Mouse (Mus musculus) CD4-positive, CD25-positive, alpha-beta regulatory T cell, adult 2 months (primary cell): ENCODE results near the gene Prkce.

Experiments used
- DNase-seq: peaks from one replicate; pipeline ENCODE4 v3.0.0-alpha.2; 2012; ENCODE audit warnings: low read depth, low spot score

Prkce gene

DNA sequence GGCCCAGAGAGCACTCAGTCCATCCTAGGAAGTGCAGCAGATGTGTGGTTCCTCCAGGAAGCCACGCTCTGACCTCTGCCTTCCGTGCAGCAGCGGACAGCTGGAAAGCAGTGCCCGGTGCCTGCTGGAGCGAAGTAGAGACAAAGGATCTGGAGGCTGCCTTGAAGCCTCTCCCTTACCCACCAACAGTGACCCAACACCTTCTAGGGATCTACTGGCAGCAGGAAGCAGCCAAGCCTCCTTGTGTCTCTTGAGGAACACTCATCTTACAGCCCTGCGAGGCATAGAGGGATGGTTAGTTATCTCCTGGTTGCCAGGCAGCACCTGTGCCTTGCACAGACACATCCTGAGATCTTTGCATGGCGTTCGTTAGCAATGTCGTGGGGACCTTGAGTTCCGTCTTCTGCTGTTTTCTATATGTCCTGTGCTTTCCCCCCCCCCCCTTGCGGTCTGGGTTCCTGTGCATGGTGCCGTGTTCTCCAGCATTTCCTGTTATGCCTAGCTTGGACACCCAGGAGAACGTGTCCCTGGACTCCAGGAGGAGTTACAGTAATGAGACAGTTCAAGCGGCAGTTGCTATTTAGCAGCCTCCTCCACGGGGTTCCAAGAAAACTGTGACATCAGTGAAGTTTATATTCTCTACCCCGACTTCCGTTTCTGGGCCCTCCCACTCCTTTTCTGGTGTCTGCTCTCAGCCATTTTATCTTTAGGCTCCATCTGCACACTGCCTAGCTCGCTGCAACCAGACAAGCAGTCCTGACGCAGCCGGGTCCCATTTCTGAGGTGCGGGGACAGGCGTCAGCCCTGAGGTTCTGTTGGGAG, 133.4 kb downstream of the Prkce start:
- peak; percentile 88 for DNase-seq

DNA sequence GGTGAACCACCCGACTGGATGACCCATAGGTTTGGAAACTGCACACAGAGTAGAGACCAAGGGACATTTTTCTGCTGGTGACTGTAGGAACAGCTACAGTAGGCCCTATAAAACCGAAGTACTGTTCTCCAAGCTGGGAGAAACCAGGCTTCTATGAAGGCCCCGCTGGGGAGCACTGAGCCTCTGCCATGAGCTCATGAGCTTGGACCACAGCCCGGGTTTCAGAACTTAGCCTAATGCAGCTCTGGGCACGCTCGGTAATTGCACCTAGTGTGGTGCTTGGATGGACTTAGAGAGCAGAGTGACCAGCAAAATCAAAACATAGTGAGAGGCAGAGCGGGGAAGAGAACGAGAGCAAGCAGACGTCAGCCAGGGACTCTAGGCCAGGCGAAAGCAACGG, 134.7 kb downstream of the Prkce start:
- DNase-seq = no peak

DNA sequence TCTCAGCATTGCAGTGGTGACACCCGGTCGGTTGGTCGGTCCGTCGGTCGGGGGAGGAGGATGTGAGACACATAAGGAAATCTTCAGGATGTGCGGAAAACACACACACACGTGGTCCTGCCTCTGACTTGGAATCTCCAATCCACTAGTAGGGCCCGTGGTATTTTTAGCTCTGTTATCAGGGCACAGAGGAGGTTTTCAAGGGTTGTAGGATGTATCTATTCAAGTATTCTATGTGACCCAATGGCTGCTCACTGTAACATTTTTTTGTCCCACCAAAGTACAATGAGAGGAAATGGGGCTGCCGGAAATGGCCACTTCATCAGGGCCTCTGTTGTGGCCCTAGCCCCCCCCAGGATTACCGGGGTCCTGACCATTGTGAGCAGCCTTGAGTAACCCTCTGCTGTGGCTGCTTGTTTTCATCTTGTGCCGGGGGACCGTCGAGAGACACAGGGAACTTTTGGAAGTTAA, 135.3 kb downstream of the Prkce start:
- no peak for DNase-seq

DNA sequence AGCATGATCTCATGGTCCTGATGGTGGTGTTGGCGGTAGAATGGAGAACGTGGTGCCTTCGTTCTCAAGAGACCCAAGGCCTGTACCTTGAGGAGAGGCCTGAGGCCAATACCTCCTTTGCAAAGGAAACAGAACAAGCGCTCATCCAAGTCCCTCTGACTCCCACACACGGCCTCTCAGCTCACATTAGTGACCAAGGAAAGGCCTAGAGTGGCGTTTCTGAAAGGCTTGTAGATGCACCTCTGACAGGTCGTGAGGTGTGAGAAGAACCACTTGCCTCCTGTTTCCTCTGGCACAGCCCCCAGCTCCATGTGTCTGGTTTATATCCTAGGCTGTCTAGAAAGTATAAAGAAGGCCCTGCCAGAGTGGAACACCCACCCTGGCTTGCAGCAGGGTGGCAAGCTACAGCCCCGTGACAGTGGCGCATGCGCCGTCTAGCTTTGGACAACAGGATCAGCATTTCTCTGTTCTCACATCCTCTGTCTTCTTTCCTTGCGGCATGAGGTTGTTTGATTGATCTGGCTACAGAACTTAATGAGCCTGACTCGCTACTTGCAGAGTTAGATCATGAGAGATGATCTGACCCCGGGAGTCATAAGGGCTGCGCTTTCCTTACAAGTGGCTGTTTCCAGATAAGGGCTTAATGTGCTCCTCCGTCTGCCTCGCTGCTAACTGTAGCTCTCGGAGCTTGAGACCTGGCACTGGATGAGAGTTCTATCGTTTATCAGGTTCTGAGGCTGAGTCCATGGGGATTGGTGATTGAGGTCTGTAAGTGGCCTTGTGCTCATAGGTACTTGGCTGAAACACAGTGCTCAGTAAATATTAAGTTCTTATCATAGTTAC, 136.0 kb downstream of the Prkce start:
- DNase-seq = no peak

DNA sequence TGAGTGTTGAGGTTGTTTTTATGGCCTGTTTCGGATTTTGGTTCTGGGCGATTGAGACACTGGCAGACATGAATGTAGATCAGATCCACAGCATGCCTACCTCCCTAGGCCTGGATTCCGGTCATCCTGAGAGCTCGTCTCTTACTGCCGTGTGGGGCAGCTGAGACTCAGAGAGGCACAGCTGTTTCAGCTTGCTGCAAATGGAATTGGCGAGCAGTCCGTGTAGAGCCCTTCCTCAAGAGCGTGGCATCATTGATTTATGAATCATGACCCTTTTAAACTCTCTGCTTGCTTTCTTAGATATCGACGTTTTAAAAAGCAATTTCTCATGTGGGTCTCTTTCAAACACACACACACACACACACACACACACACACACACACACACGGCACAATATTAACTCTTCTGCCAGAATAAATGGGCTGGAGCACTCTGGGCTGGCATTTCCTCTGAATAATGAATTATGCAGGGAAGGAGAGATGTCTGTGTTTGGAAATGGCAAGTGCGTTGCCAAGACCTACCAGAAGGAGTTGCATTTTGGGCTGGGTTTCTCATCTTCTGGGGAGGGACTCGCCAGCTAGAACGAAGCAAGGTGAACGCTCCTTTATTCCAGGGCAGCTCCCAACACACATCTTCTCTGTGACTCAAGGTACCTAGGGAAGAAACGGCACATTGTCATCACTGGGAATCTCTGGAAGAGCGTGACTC, 137.5 kb downstream of the Prkce start:
- DNase-seq = no peak

DNA sequence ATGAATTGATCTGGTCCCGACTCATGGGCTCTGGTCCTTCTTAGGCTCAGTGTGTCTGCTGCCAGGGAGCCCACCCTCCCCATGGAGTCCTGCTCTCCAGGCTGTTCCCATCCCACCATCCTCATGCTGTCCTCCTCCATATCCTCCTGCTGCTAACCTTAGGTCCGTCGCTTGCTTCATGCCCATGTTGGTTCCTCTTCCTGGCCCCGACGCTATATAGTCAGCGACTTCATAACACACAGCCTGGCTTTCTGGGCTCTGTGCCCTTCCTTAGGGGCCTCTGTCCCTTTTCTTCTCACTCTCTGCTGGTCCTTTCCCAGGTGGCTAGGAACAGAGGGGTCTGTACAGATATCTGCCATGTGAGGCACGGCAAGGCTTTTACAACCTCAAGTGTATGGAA, 138.6 kb downstream of the Prkce start:
- no peak for DNase-seq

DNA sequence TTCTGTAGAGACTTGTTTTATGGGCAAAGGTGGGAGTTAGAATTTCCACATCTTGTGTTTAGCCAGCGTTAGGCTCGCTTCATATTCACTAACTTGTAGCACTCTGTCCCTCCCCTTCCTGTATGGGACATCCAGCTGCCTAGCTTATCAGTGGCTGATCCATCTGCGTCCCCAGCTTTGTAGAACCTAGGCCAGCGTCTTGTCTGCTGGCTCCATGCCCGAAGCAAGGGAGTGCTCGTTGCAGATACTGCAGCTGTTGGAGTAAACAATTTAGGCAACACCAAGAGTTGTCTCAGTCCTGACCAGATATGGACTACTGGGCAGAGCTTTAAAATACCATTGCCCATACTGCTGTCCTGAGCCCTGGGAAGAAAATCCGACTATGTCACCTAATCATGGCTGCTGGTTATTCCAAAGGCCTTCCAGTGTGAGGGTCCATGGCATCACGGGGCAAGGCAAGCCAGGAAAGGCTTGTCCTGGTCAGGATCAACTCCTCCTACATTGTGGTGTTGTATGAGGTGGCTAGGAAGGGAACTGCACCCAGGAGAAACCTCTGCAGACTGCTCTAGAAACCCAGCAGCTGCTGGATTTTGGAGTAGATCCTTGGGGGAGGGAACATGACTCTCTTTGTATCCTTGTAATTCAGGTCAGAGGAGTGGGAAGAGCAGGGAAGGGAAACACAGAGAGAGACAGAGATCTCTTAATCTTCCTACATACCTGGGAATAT, 146.0 kb downstream of the Prkce start:
- DNase-seq = peak; percentile 34

DNA sequence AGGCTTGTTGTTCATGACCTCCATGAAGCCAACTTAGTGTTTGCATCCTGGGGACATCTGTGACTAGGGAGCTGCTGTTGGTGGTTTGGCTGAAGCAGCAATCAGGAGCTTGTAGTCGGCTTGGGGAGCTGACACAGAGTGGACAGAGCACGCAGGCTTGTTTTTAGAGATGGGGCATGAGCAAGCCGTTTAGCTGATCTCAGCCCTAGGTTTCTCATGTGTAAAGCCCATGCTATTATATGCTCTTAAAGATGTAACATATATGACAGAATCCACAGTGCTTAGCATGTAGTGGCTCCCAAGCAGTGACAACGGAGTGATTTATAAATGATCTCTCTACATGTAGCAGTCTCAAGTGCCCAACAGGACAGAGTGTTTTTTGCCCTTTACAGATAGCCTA, 148.3 kb downstream of the Prkce start:
- DNase-seq = no peak

DNA sequence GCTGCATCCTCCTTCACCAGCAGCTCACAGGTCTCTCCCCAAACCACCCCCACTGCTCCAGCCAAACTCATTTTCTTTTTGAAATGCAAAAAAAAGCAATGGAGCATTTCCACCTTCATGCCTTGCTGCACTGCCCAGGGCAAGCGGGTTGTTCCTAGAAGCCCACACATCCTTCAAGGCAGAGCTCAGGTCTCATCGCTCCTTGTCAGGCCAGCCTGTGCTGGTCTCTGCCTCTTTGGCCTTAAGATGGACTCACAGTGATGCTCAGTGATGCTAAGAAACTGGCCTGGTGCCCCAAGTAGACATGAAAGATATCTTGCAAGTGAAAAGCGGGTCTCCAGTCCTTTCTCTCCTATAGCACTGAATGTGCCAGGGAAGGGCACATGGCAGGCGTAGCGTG, 149.2 kb downstream of the Prkce start:
- no peak for DNase-seq

DNA sequence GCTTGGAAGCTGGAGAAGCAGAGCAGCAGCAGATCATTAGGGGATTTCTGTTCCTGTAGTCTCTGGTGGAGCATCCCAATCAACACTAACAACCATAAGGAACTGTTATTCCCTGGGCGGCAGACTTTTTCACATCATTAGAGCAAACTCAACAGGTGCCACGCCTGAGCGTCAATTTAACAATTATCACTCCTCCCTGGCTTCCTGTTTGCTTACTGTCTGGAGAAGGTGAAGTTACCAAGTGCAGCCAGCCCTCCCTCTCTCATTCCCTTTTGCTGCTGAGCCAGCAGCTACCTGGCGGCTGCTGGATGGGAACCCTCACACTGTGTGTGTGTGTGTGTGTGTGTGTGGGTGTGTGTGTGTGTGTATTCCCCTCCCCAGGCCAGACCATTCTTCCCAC, 149.6 kb downstream of the Prkce start:
- peak; percentile 42 for DNase-seq

DNA sequence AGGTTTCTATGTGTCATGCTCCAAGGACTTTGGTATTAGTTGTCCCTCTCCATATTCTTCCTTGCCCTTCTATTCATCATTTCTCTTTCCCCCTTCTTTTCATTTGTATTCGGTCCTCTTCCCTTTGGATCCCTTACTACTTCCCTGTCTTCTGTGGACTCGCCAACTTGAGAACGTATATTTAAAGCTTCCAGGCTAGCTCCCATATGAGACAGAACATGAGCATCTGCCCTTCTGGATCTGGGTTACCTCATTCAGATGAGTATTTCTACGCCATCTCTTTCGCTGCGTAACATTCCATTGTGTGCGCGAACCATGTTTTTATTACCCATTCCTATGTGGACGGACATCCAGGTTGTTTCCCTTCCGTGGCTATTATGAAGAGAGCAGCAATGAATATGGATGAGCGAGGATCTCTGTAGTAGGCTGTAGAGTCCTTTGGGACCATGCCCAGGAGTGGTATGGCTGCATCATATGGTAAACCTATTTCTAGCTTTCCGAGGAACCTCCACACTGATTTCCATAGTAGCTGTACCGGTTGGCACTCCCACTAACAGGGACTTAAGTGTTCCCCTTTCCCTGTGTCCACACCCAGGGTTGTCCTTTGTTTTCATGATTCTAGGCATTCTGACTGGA, 152.5 kb downstream of the Prkce start:
- DNase-seq = no peak

DNA sequence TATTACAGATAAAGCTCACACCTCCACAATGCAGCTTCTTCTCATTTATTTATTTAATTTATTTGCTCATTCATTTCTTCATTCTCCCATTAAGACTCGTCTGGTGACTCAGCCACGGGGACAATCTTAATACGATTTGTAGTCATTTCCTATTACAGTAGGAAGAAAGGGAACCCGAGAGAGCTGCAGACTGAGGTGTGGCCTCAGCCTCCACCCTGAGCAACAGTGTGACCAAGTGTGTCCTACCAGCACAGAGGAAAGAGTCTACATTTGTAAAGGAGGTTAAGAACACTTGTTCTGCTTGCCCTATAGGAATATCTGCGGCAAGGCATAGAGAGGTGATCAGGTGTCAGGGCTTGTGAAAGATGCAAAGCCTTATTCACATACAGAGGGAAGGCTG, 155.3 kb downstream of the Prkce start:
- DNase-seq = peak; percentile 24

DNA sequence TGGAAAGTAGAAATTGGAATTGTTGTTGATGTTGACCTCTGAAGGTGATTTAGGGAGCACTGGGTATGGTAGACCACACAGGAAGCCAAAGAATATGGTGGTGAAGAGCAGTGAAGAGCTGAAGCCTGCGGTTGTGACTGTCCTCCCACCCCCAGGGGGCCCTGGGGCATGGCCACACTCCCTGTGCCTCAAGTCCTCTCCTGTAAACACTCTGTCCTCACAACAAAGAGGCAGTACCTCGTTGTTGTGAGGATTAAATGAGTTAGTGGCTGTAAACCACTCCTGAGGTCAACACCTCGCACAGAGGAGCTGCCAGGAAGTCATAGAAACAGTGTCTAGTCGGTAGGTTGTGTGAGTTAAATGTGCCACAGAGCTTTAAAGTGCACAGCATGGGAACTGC, 155.7 kb downstream of the Prkce start:
- DNase-seq = peak; percentile 58

DNA sequence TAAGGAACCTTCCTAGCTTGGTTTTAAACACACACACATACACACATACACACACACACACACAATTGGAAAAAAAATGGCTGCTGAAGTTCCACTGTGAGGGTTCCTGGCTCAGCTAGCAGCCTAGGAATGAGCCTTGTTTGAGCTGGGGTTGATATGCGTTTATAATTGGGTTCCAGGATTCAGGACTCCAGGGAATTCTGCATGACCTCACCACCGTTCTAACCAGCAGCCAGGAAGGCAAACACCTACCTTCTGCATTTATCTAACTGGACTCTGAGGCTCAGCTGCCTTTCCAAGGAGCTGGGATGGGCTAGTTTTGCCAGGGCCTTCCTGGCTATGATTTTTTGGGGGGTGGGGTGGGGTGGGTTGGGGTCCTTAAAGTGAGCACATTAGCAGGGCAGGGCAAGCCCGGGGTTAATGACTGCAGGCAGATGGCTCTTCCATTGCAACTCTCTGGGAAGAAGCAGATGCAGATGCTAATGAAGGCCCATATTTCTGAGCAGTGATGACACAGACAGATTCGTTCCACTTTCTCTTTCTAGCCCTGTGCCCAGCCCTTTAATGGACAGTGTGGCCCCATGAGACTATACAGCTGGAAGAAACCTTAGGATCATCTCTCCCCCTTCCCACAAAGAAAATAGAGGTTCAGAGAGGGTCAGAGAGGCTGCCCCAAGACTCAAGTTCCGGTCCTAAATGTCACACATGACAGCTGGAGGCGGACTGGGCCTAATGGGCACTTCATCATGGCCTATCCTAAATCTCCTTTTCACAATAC, 156.5 kb downstream of the Prkce start:
- DNase-seq = no peak

DNA sequence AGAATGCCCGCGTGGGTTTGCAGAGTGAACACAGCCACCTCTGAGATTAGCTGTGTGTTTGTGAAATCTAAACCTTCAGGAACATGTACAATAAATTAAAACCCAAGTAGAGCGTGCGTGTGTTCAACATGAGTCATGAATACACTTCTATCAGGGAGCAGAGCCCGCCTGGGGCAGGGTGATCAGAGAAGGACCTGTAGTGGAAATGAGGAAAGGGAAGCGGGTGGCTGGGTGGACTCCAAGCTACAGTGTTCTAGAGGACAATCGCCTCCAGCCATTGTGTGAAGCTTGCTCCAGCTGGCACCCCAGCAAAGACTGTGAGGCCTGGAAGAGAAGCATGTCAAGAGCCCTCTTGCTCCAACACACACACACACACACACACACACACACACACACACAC, 157.2 kb downstream of the Prkce start:
- DNase-seq = no peak

DNA sequence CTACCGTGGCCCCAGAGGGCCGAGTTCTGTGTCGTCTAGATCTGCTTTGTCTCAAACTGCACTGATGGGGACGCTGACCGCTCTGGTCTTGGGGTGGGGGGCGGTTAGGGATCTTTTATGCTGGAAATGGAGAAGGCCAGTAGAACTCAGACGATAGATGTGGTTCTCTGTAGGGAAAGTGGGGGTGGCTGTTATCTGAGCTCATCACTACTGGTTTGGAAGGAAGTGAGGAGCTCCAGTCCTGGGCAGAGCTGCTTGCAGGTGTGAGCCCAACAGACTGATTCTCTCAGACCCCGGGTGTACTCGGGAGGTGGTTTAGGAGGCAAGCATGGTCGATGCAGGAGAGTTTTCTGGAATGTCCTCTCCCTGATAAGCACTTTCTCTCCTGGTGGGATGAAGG, 157.7 kb downstream of the Prkce start:
- peak; percentile 29 for DNase-seq

DNA sequence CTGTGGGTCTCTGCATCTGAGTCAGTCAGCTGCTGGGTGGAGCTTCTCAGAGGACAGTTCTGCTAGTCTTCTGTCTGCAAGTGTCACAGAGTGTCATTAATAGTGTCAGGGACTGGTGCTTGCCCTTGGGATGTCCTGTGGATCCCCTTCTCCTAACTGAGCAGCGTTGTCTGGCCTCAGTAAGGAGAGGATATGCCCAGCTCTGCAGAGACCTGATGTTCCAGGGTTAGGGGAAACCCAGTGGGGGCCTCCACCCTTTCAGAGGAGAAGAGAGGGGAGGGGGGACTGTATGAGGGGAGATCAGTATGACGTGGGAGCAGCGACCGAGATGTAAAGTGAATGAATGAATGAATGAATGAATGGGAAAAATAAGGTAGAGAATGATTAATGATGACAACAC, 160.4 kb downstream of the Prkce start:
- DNase-seq = no peak

DNA sequence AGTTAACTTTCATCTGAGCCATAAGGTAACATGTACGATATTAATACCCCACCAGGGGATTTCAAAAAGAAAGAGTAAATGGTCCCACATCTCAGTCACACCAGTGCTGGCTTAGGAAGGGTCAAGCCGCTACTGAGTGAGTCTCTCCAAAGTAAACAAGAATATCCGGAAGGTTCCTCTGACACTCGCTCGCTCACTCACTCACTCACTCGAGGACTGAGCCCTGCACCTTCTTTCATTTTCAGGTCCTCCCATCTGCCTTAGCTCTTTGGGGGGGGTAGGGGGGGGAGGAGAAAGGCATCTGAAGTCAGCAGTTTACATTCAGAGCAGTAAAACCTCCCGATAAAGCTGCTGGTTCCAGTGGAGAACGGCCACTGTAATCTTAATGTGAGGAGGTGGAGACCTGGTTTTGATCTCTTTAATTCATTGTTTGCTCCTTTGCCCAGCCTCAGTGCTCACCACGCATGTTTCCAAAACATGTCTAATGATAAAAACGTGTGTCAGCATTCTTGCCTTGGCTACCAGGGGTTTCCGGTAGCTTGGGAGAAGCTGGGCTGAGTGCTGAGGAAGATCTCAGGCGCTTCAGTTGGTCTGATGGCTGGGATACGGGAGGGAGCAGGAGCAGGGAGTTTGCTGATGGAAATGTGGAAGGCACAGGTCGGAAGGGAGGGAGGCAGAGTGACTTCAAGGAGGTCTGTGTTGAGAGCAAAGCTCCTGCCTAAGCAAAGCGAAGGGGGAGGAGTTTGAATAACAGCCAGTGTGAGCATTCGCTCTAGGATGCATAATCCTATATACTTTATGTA, 161.9 kb downstream of the Prkce start:
- DNase-seq = peak; percentile 39
